Mouse (Mus musculus) brown adipose tissue, adult 24 weeks (tissue): ENCODE results near the gene Scgb1a1. TPM values are rescaled to one million over a fixed set of nuclear protein-coding genes. Genes with fewer than 3 reads are reported as not detected.

Source experiments
- H3K27ac ChIP-seq: fragments of 200-500 bp; replicated peaks from 2 replicates; pipeline ENCODE4 v1.5.1; 2012; ENCODE audit warnings: low read depth, mild to moderate bottlenecking, low read length
- H3K4me1 ChIP-seq: fragments of 200-500 bp; 2 replicates; pipeline ENCODE4 v1.6.1; 2012; ENCODE audit warnings: low read length, mixed read lengths; ENCODE audit not compliant: control insufficient read depth, insufficient read depth, insufficient read length
- H3K4me3 ChIP-seq: fragments of 200-500 bp; 2 replicates; pipeline ENCODE4 v1.5.1; 2012; ENCODE audit warnings: low read depth, mild to moderate bottlenecking, low read length, moderate library complexity; ENCODE audit not compliant: insufficient read depth
- polyA plus RNA-seq: library from polyadenylated mRNA; stranded (reverse); fragments of >200 nt; gene quantifications from 2 replicates; pipeline ENCODE4 v1.2.4, GENCODE M21; 2012; ENCODE audit not compliant: missing spikeins, insufficient read depth, insufficient read length

The Scgb1a1 gene
- polyA plus RNA-seq, 1 experiment, result not detected

GRCm38 (mm10) chr19:9047946-9048387, 39.8 kb downstream of the Scgb1a1 start:
- H3K27ac ChIP-seq, result peak overlapping the region; percentile 86; the same call in 1 of the 2 replicates
- H3K4me3 ChIP-seq, result no peak overlapping the region
- H3K4me1 ChIP-seq, result peaks cover 15% of the 10 kb centered on the region

DNA sequence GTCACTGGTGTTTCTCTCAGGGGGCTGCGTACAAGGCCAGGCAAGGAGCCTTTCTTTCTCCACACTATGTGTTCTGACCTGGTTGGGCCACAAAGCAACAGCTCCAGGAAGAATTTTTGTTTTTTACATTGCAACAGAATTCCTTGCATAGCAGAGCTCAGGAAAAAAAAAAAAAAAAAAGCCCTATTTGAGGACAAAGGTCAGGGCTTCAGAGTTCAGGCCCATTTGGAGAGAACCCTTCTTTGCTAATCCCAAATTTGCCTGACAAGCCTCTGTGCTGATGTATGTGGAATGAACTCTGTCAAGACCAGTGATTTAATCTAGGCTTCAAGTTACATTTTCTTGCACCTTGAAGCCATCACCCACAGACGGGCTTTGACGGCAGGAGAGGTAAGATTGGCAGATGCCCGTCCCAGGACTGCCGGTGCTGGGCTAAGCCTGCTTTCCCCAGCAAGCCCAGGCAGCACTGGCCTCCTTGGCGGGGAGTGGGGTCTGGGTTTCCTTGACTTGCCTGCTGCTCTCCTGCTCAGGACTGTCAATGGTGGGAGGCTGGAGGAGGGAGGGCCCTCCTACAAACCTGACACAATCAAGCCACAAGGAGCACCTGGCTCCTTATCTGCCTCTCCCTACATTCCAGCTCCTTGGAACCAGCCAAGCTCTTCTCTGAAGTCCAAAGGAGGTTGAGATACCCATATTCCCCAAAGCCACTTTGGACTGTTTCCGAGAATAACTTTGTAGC, 40.4 kb downstream of the Scgb1a1 start:
- Histone ChIP-seq H3K4me1 (peaks cover 19% of the 10 kb centered on the region), H3K4me3 (no peak overlapping the region), H3K27ac (peak overlapping the region; percentile 86)

DNA sequence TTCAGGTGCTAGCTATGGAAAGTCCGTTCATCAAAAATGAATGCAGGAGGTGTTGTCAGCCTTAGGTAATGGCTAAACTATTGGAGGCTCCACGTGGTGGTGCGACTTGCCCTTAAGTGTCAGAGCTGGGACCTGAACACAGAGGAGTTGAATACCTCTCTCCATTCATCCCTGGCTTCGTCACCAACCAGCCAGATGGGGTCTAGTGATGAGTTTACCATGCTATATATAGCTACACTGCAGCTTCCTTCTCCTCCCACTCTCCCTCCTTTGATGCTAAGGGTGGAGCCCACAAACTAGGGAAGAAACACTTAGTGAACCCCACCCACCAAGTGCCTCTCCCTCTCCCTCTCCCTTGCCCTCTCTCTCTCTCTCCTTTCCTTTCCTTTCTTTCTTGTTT, 43.5 kb downstream of the Scgb1a1 start:
- peak overlapping the region; percentile 60; the same call in 1 of the 2 replicates for H3K27ac ChIP-seq
- H3K4me3 ChIP-seq, result no peak overlapping the region
- H3K4me1 ChIP-seq, result peaks cover 17% of the 10 kb centered on the region

GRCm38 (mm10) chr19:9043123-9043522, 44.6 kb downstream of the Scgb1a1 start:
- peaks cover 17% of the 10 kb centered on the region for H3K4me1 ChIP-seq
- no peak overlapping the region for H3K27ac ChIP-seq
- H3K4me3 ChIP-seq, result no peak overlapping the region

DNA sequence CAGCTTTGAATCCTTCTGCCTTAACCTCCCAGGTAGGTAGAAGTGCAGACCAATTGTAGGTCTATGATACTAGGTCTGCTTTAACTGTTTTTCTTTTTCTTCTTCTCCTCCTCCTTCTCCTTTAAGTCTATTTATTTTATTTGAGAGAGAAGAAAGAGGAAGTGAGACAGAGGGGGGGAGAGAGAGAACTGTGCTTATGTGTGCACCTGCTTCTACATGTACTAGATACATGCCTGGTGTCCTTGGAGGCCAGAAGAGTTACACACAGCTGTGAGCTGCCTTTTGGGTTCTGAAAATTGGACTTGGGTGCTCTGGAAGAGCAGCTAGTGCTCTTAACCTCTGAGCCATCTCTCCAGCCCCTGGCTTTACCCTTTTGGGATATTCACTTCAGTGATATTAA, 46.7 kb downstream of the Scgb1a1 start:
- Histone ChIP-seq H3K27ac (no peak overlapping the region), H3K4me1 (peaks cover 6% of the 10 kb centered on the region), H3K4me3 (no peak overlapping the region)

DNA sequence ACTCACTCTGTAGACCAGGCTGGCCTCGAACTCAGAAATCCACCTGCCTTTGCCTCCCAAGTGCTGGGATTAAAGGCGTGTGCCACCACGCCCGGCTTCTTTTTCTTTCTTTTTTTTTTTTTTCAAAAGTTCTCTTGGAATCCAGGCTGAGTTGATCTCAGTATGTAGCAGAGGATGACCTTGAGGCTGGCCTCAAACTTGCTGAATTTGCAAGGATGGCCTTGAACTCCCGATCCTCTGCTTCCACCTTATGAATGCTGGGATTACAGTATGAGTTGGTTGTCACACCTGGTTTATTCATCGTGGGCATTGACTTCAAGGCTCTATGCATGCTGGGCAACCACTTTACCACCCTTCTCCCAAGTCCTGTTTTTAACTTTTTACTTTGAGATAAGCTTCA, 47.1 kb downstream of the Scgb1a1 start:
- Histone ChIP-seq H3K27ac (no peak overlapping the region), H3K4me3 (no peak overlapping the region), H3K4me1 (peaks cover 6% of the 10 kb centered on the region)

- Histone ChIP-seq H3K27ac (no peak overlapping the region), H3K4me1 (peaks cover 6% of the 10 kb centered on the region), H3K4me3 (no peak overlapping the region)
Measured at GRCm38 (mm10) chr19:9039928-9040327, 47.8 kb downstream of the Scgb1a1 start.

DNA sequence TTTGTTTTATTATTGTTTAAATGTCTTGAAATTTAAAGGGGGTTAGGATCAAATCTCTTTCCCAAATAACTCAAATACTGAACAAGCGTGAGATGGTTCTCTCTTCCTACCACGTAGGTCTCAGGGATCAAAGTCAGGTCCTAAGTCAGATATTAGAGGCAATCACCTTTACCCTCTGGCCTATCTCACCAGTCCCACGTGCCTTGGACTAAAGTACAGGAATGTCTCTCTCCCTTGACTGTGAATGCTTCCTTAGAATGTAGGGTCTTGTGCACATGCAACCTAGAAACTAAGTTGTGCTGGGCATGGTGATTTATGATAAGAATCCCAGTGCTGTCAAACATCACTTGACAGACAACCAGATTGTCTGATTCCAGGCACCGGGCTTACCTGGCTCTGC, 48.5 kb downstream of the Scgb1a1 start:
- H3K27ac ChIP-seq, result no peak overlapping the region
- no peak overlapping the region for H3K4me3 ChIP-seq
- H3K4me1 ChIP-seq, result peaks cover 8% of the 10 kb centered on the region

DNA sequence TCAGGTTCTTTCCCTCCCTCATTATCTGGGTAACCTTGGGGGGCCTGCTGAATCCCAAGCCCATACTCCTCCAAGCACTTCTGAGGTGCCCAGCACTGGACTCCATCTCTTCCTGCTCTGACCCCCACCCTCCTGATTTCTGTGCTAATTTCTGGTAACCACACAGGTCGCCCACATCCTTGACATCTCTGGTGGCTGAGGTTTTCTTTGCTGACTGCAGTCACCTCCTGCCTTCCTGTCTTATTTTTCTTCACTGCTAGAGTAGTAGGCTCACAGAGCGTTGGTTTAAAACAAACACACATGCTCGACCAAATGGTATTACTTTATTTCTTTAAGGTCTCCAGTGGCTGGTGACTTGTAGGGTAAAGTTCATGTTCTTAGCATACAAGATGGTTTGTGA, 49.6 kb downstream of the Scgb1a1 start:
- Histone ChIP-seq H3K4me1 (peaks cover 13% of the 10 kb centered on the region), H3K27ac (no peak overlapping the region), H3K4me3 (no peak overlapping the region)

DNA sequence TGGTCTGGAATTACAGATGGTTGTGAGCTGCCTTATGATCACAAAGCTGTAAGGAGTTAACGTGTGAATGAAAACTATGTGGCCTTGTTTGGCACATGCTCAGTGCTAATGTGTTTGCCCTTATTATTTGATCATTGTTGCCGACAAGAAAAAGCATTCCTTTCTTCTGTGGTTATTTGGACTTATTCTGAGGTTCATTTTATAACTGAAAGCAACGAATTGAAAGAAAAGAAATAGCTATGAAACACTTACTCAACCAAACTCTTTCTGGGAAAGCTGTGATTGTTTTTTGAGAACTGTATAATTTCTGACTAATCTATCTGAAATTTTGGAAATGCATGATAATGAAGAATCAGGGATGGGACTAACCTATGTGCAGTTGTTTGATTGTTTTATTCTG, 52.7 kb downstream of the Scgb1a1 start:
- Histone ChIP-seq H3K4me1 (peaks cover 10% of the 10 kb centered on the region), H3K27ac (0 out of 2 replicates have a peak overlapping the region, but pooled peaks have one; percentile 5), H3K4me3 (no peak overlapping the region)

DNA sequence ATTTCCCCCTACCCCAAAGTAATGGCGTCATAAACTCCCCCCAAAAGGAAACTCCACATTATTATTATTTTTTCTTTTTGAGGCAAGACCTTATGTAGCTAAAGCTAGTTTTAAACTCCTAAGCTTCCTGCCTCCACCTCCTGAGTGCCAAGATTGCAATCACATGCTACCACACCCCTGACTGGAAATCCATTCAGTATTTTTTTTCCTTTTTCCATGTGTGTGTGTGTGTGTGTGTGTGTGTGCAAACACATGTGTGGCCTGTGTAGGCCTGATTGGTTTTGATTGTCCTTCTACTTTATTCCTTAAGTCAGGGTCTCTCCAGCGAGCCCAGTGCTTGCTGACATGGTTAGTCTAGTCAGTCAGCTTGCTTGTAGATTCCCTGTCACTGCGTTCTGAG, 53.3 kb downstream of the Scgb1a1 start:
- Histone ChIP-seq H3K4me3 (no peak overlapping the region), H3K27ac (peak overlapping the region; percentile 49), H3K4me1 (peaks cover 13% of the 10 kb centered on the region)

Other genes with a start within 250 kb of the Scgb1a1 start
- gene Gng3, start 248.8 kb downstream of the Scgb1a1 start, polyA plus RNA-seq, result not detected in 2 replicates
- gene Lrrn4cl, start 237.2 kb downstream of the Scgb1a1 start, polyA plus RNA-seq, result 3.3 and 10.5 TPM in 2 replicates
- 188 and 228 TPM in 2 replicates for gene Ubxn1, start 216.5 kb downstream of the Scgb1a1 start, polyA plus RNA-seq
- 88.3 and 93.3 TPM in 2 replicates for gene Uqcc3, start 207.0 kb downstream of the Scgb1a1 start, polyA plus RNA-seq
- 11.9 and 20.2 TPM in 2 replicates for gene Lbhd1, start 204.2 kb downstream of the Scgb1a1 start, polyA plus RNA-seq
- gene Gm49403, start 204.0 kb downstream of the Scgb1a1 start, polyA plus RNA-seq, result not detected in 2 replicates
- 36.6 and 59.8 TPM in 2 replicates for gene 1810009A15Rik, start 199.1 kb downstream of the Scgb1a1 start, polyA plus RNA-seq
- gene Gm49416, start 199.0 kb downstream of the Scgb1a1 start, polyA plus RNA-seq, result 6.2 TPM in 1 of 2 replicates, not detected in the other
- gene Ints5, start 195.0 kb downstream of the Scgb1a1 start, polyA plus RNA-seq, result 4.8 and 5.9 TPM in 2 replicates
- gene Ganab, start 189.9 kb downstream of the Scgb1a1 start, polyA plus RNA-seq, result 49.7 and 56.8 TPM in 2 replicates
- gene B3gat3, start 167.6 kb downstream of the Scgb1a1 start, polyA plus RNA-seq, result 30.2 and 30.8 TPM in 2 replicates
- gene Rom1, start 158.6 kb downstream of the Scgb1a1 start, polyA plus RNA-seq, result 4.5 and 11.4 TPM in 2 replicates
- gene Eml3, start 158.4 kb downstream of the Scgb1a1 start, polyA plus RNA-seq, result 11.6 and 12.9 TPM in 2 replicates
- gene Mta2, start 146.1 kb downstream of the Scgb1a1 start, polyA plus RNA-seq, result 28.2 and 30.6 TPM in 2 replicates
- gene Tut1, start 134.1 kb downstream of the Scgb1a1 start, polyA plus RNA-seq, result 6.9 and 7.5 TPM in 2 replicates
- 134 and 135 TPM in 2 replicates for gene Eef1g, start 120.9 kb downstream of the Scgb1a1 start, polyA plus RNA-seq
- 133 and 177 TPM in 2 replicates for gene Ahnak, start 98.7 kb downstream of the Scgb1a1 start, polyA plus RNA-seq
- 9.2 and 10.1 TPM in 2 replicates for gene Asrgl1, start 47.7 kb upstream of the Scgb1a1 start, polyA plus RNA-seq